Mouse (Mus musculus) forebrain, embryonic 11.5 days (tissue): ENCODE results near the gene Fis1. TPM values are rescaled to one million over a fixed set of nuclear protein-coding genes. Genes with fewer than 3 reads are reported as not detected.

Source experiments
- ATAC-seq: fragments of 200-750 bp; cut with Nextera tagmentation; replicated peaks from 2 replicates; pipeline ENCODE4 v1.8.0; 2017; ENCODE audit warnings: moderate TSS enrichment; ENCODE audit not compliant: low FRiP score
- DNase-seq: peaks from one replicate; pipeline ENCODE4 v3.0.0-alpha.2; 2017; ENCODE audit warnings: low spot score
- H3K27ac ChIP-seq: fragments of 300-500 bp; sonication (generic); 2 replicates; pipeline ENCODE4 v1.5.1; 2014; ENCODE audit warnings: low read depth, low read length
- H3K27me3 ChIP-seq: fragments of 300-500 bp; sonication (generic); 2 replicates; pipeline ENCODE4 v1.6.1; 2014; ENCODE audit warnings: mild to moderate bottlenecking, low read length, mixed read lengths; ENCODE audit not compliant: control insufficient read depth, insufficient read depth
- H3K36me3 ChIP-seq: fragments of 300-500 bp; sonication (generic); 2 replicates; pipeline ENCODE4 v1.6.1; 2014; ENCODE audit warnings: mild to moderate bottlenecking, low read length, moderate library complexity, mixed read lengths; ENCODE audit not compliant: control insufficient read depth, insufficient read depth
- H3K4me1 ChIP-seq: fragments of 300-500 bp; sonication (generic); replicated peaks from 2 replicates; pipeline ENCODE4 v1.6.1; 2014; ENCODE audit warnings: low read length, mixed read lengths; ENCODE audit not compliant: control insufficient read depth, insufficient read depth
- H3K4me2 ChIP-seq: fragments of 300-500 bp; sonication (generic); 2 replicates; pipeline ENCODE4 v1.6.1; 2014; ENCODE audit warnings: low read depth, mild to moderate bottlenecking, low read length, moderate library complexity, mixed read lengths; ENCODE audit not compliant: severe bottlenecking
- H3K4me3 ChIP-seq: fragments of 300-500 bp; sonication (generic); 2 replicates; pipeline ENCODE4 v1.5.1; 2014; ENCODE audit warnings: low read depth, low read length
- H3K9ac ChIP-seq: fragments of 300-500 bp; sonication (generic); 2 replicates; pipeline ENCODE4 v1.6.1; 2014; ENCODE audit warnings: low read length
- H3K9me3 ChIP-seq: fragments of 300-500 bp; sonication (generic); 2 replicates; pipeline ENCODE4 v1.6.1; 2016; ENCODE audit warnings: low read length, mixed read lengths; ENCODE audit not compliant: control insufficient read depth
- WGBS: fragments of 180-500 bp; shearing (Covaris S2); extraction: QIAGEN DNeasy Blood & Tissue Kit; methylation state at CpG from one replicate; pipeline ENCODE4 v1.1.7; 2014; 5-methylcytosine and 5-hydroxymethylcytosine counted together
- polyA plus RNA-seq: library from polyadenylated mRNA; unstranded; fragments of >200 nt; fragmentation: Nextera tagmentation; extraction: Ambion mirVana; gene quantifications from 2 replicates; pipeline ENCODE4 v1.2.1, GENCODE M21; 2014

Gene Fis1
- polyA plus RNA-seq, 1 experiment from 2014 or later, result 277 TPM

DNA sequence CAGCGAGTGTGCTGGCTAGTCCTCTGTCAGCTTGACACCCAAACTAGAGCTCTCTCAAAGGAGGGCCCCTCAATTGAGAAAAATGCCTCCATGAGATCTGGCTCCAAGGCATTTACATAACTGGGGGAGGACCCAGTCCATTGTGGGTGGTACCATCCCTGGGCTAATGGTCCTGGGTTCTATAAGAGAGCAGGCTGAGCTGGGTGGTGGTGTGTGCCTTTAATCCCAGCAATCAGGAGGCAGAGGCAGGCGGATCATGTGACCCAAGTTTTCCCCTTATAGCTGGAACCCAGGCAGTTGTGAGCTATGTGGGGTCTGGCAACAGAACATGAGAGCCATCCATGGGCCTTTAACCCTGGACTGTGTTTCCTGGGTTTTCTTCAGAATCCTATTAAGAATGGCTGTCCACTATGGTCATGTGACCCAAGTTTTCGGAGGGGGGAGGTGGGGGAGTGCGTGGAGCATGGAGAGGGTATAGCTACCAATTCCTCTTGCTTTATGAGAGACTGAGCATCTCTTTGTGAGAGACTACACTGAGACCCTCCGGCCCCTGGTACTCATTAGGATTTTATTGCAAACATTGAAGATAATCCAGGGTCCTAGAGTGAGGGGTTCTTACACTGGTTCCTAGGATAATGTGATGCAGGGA lies 8.4 kb downstream of the Fis1 start:
- Histone ChIP-seq H3K36me3 (peaks cover 4% of the 10 kb centered on the region), H3K9ac (peak overlapping the region; percentile 70), H3K27ac (peak overlapping the region; percentile 78), H3K9me3 (no peaks in the 10 kb centered on the region), H3K4me1 (peaks cover 4% of the 10 kb centered on the region; the same call in 1 of the 2 replicates), H3K4me3 (peak overlapping the region; percentile 58), H3K4me2 (peak overlapping the region; percentile 82), H3K27me3 (no peaks in the 10 kb centered on the region)
- peak; percentile 23 for ATAC-seq
- DNase-seq, result peak; percentile 57
- WGBS, result 27% methylated on average over 5 of the region's 5 CpGs

DNA sequence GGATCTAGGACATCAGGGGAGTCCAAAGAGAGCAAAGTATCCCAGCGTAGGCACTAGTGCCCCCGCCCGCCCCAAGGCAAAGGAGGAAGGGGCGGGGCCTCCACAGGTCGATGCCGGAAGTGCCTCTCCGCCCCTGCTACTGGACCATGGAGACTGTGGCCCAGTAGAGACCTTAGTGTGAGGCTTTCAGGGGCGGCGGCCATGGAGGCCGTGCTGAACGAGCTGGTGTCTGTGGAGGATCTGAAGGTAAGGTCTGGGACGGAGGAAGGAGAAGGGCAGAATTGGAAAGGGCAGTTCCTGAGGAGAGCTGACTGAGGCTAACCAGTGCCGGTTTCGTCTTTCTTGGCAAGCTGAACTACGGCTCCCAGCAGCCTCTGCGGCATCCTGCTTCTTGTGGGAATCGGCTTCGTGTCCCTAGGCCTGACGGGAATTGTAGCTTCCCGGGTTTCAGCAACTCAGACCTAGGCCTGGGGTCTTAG lies 8.9 kb downstream of the Fis1 start:
- Histone ChIP-seq H3K9me3 (no peaks in the 10 kb centered on the region), H3K27ac (peak overlapping the region; percentile 78), H3K27me3 (no peaks in the 10 kb centered on the region), H3K4me1 (peaks cover 4% of the 10 kb centered on the region; the same call in 1 of the 2 replicates), H3K9ac (peak overlapping the region; percentile 70), H3K4me2 (peak overlapping the region; percentile 82), H3K36me3 (peaks cover 4% of the 10 kb centered on the region), H3K4me3 (peak overlapping the region; percentile 58)
- under 1% methylated on average over 20 of the region's 20 CpGs for WGBS
- ATAC-seq, result peak; percentile 94
- peak; percentile 90 for DNase-seq

DNA sequence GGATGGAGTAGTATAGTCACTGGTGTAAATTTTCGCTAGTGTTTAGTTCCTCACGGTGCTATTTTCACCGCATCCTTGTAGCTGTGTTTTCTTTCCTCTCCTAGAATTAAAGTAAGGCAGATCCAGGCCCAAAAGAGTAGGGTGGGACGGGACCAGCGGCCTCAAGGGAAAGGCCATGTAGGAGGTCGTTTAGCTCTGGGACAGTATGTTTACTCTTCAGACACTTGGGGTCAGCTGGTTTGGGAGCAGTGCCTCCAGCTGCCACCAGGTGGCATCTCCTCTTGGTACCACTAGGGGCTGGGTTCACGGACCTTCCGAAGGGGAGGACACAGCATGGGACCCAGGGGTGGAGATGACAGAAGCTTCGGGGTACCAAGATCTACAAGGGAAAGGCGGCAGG lies 9.4 kb downstream of the Fis1 start:
- ATAC-seq, result peak; percentile 64
- Histone ChIP-seq H3K4me3 (peak overlapping the region; percentile 58), H3K27ac (peak overlapping the region; percentile 78), H3K4me2 (peak overlapping the region; percentile 82), H3K9me3 (no peaks in the 10 kb centered on the region), H3K36me3 (peaks cover 4% of the 10 kb centered on the region), H3K4me1 (peaks cover 4% of the 10 kb centered on the region; the same call in 1 of the 2 replicates), H3K9ac (peak overlapping the region; percentile 70), H3K27me3 (no peaks in the 10 kb centered on the region)
- DNase-seq, result peak; percentile 88
- WGBS, result 1% methylated on average over 10 of the region's 10 CpGs

DNA sequence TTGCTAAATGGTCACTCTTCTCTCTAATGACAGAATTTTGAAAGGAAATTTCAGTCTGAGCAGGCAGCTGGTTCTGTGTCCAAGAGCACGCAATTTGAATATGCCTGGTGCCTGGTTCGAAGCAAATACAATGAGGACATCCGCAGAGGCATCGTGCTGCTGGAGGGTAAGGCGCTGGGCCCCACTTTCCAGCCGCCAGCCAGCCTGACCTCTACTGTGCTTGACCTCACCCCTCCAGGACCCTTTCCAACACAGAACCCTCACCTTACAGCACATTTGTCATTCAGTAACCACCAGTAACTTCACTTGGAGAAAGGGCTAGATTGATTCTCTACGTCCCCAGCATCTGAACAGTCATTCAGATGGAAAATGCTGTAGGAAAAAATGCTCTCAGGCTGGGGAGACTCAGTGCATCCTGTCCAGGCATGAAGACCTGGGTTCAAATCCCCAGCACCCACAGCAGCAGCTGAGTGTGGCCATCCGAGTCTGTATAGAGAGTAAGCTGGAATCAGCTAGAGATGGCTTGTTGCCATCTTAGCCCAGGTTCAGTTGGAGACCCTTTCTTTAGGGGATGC lies 10.0 kb downstream of the Fis1 start:
- ATAC-seq (no peak), DNase-seq (no peak)
- 77% methylated on average over 8 of the region's 8 CpGs for WGBS
- H3K27me3 ChIP-seq, result no peaks in the 10 kb centered on the region
- H3K4me1 ChIP-seq, result peaks cover 4% of the 10 kb centered on the region; the same call in 1 of the 2 replicates
- H3K27ac ChIP-seq, result no peak overlapping the region
- H3K9me3 ChIP-seq, result no peaks in the 10 kb centered on the region
- H3K4me3 ChIP-seq, result peak overlapping the region; percentile 58
- peaks cover 4% of the 10 kb centered on the region for H3K36me3 ChIP-seq
- peak overlapping the region; percentile 82 for H3K4me2 ChIP-seq
- peak overlapping the region; percentile 70 for H3K9ac ChIP-seq

DNA sequence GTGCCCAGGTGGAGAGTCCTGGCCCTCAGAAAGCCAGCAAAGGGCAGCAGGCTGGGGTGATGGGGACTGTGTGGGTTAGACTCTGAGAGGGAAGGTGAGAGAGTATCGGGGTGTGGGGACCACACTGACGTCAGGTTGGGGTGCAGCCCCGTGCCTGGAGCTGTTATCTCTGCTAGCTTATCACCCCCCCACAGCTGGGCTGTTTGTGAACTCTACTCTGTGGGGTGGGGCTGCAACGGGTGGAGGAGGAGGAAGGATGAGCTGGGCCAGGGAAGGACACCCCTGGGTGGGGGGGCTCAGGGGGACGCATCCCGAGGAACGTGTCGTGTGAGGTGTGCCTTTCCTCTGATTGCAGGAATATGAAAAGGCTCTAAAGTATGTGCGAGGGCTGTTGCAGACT lies 12.1 kb downstream of the Fis1 start:
- peaks cover 4% of the 10 kb centered on the region for H3K36me3 ChIP-seq

DNA sequence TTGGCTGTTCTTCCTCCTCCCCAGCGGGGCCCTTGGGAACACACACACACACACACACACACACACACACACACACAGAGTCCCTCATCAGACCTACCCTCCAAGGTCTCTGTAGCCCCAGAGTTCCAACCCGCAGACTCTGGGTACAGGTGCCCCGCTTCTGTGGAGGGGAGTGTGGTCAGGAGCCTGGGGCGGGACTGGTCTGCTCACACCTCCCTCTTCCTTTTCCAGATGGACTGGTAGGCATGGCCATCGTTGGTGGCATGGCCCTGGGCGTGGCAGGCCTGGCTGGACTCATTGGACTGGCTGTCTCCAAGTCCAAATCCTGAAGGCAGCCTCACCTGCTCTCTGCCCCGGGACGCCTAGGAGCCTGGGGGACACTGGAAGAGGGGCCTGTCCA lies 12.6 kb downstream of the Fis1 start:
- Histone ChIP-seq H3K27me3 (no peaks in the 10 kb centered on the region), H3K4me2 (no peak overlapping the region), H3K4me3 (no peak overlapping the region), H3K27ac (no peak overlapping the region), H3K9ac (no peak overlapping the region), H3K4me1 (peaks cover 4% of the 10 kb centered on the region; the same call in 1 of the 2 replicates), H3K9me3 (no peaks in the 10 kb centered on the region), H3K36me3 (peaks cover 4% of the 10 kb centered on the region)
- ATAC-seq (no peak), DNase-seq (no peak)
- 90% methylated on average over 8 of the region's 8 CpGs for WGBS

More for the DNA sequence above, 12.1 kb downstream of the Fis1 start:
- no peak overlapping the region for H3K4me3 ChIP-seq
- no peak for ATAC-seq
- no peak overlapping the region for H3K9ac ChIP-seq
- 89% methylated on average over 8 of the region's 9 CpGs for WGBS
- H3K27me3 ChIP-seq, result no peaks in the 10 kb centered on the region
- H3K4me2 ChIP-seq, result no peak overlapping the region
- no peaks in the 10 kb centered on the region for H3K9me3 ChIP-seq
- H3K27ac ChIP-seq, result no peak overlapping the region
- no peak for DNase-seq
- peaks cover 4% of the 10 kb centered on the region; the same call in 1 of the 2 replicates for H3K4me1 ChIP-seq

DNA sequence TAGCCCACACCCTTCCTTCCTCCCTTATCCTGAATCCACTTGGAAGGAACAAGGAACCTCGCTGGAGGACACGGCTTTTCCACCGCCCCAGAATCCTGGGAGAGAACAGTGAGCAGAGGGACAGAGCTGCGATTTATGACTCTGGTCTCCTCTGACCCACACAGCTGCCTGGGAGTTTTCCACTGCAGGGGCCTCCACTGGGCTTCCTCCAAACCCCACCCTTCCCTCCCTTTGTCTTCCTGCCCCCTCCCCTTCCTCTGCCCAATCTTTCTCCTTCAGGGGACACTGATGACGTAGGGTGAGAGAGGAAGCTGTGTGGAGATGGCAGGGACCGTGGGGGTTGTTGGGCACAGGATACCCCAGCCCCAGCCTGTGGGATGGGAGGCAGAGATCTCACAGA lies 13.3 kb downstream of the Fis1 start, which contains the start of gene Cldn15:
Gene Cldn15, plus strand, starts transcription at position 286 of the 400 bp plus-strand sequence.
- no peak within 1 kb of the TSS for H3K4me3 ChIP-seq
- H3K4me2 ChIP-seq, result no peak within 1 kb of the TSS
- H3K9me3 ChIP-seq, result no peaks in the 10 kb centered on the region
- WGBS, result 78% methylated on average over 6 of the region's 6 CpGs
- no peak for ATAC-seq
- DNase-seq, result no peak
- no peaks in the 10 kb centered on the region for H3K27me3 ChIP-seq
- H3K9ac ChIP-seq, result no peak within 1 kb of the TSS
- H3K4me1 ChIP-seq, result peaks cover 4% of the 10 kb centered on the region; the same call in 1 of the 2 replicates
- no peak within 1 kb of the TSS for H3K27ac ChIP-seq
- peaks cover 4% of the 10 kb centered on the region for H3K36me3 ChIP-seq

DNA sequence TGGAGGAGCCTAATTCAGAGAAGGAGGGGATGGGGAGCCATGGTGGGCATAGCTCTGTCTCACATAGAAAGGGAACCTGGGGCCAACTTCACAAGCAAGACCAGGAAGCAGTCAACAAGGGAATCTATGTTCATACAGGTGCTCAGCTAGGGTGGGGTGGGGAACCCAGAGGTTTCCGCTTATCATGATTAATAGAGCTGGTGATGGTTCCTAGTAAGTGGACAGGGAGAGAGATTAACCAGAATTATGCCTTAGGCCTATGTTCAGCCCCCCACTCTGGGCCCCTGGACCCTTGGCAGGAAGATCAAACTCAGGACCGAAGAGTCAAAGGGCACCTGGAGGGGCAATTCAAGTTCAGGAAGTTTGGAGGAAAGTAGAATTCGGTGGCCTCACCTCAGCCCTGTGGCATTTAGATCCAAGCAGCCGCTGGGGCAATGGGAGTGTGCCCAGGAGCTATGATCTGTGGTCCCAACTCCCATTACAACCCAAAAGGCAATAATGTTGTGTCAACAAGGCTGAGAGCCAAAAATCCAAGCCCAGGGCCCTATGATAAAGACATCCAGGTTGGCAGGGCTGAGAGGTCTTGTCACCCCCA lies 13.9 kb downstream of the Fis1 start:
- Histone ChIP-seq H3K9ac (no peak overlapping the region), H3K9me3 (no peaks in the 10 kb centered on the region), H3K4me1 (peaks cover 4% of the 10 kb centered on the region; the same call in 1 of the 2 replicates), H3K4me3 (no peak overlapping the region), H3K27me3 (no peaks in the 10 kb centered on the region), H3K36me3 (peaks cover 4% of the 10 kb centered on the region), H3K27ac (no peak overlapping the region), H3K4me2 (no peak overlapping the region)
- WGBS, result 91% methylated on average over 4 of the region's 4 CpGs
- ATAC-seq, result no peak
- no peak for DNase-seq
